Mouse (Mus musculus) T-helper 1 cell (primary cell): ENCODE results near the gene Terb1.

Source experiments
- in situ Hi-C: fragments of 300-600 bp; cut with MboI, MseI; formaldehyde crosslinking; loops from one replicate; pipeline ENCODE4 v1.15.1; 2025; ENCODE audit warnings: high pct_unique_total_duplicates

The Terb1 gene

GRCm38 (mm10) chr8:104452177-104452576, 57.5 kb downstream of the Terb1 start:
- in situ Hi-C loops = no loop called here

GRCm38 (mm10) chr8:104448796-104449195, 60.9 kb downstream of the Terb1 start:
- in situ Hi-C loops = no loop called here

- in situ Hi-C loops = no loop called here
These were observed 63.7 kb downstream of the Terb1 start for GRCm38 (mm10) chr8:104446016-104446415.

- in situ Hi-C loops = no loop called here
These were observed 64.5 kb downstream of the Terb1 start for GRCm38 (mm10) chr8:104445248-104445647.

GRCm38 (mm10) chr8:104443125-104443679, 66.5 kb downstream of the Terb1 start:
- in situ Hi-C loops = loop anchor here (5.0 kb wide), 1 partner anchor 101 kb away; no protein-coding TSS in a partner anchor

GRCm38 (mm10) chr8:104442299-104443124, 67.2 kb downstream of the Terb1 start, which contains the start of gene Dync1li2:
TSS of gene Dync1li2 (minus strand) at chr8:104443047.
- in situ Hi-C loops = loop anchor here (5.0 kb wide), 1 partner anchor 100 kb away; no protein-coding TSS in a partner anchor

- in situ Hi-C loops = loop anchor here (5.0 kb wide), 1 partner anchor 99 kb away; no protein-coding TSS in a partner anchor
These were observed 68.1 kb downstream of the Terb1 start for GRCm38 (mm10) chr8:104441613-104442012.

- in situ Hi-C loops = no loop called here
These were observed 70.2 kb downstream of the Terb1 start for GRCm38 (mm10) chr8:104439461-104439860.

- in situ Hi-C loops = no loop called here
These were observed 72.1 kb downstream of the Terb1 start for GRCm38 (mm10) chr8:104437494-104438135.

- in situ Hi-C loops = no loop called here
These were observed 73.1 kb downstream of the Terb1 start for GRCm38 (mm10) chr8:104436591-104436990.

GRCm38 (mm10) chr8:104436038-104436437, 73.7 kb downstream of the Terb1 start:
- in situ Hi-C loops = no loop called here

- in situ Hi-C loops = no loop called here
These were observed 74.8 kb downstream of the Terb1 start for GRCm38 (mm10) chr8:104434826-104435354.

- in situ Hi-C loops = no loop called here
These were observed 75.4 kb downstream of the Terb1 start for GRCm38 (mm10) chr8:104434275-104434674.

- in situ Hi-C loops = no loop called here
These were observed 76.4 kb downstream of the Terb1 start for GRCm38 (mm10) chr8:104433191-104433842.

GRCm38 (mm10) chr8:104432656-104433055, 77.1 kb downstream of the Terb1 start:
- in situ Hi-C loops = no loop called here

GRCm38 (mm10) chr8:104430230-104430629, 79.5 kb downstream of the Terb1 start:
- in situ Hi-C loops = no loop called here

- in situ Hi-C loops = no loop called here
These were observed 82.0 kb downstream of the Terb1 start for GRCm38 (mm10) chr8:104427703-104428102.

- in situ Hi-C loops = no loop called here
These were observed 87.4 kb downstream of the Terb1 start for GRCm38 (mm10) chr8:104422313-104422712.

- in situ Hi-C loops = no loop called here
These were observed 93.7 kb downstream of the Terb1 start for GRCm38 (mm10) chr8:104416022-104416421.

- in situ Hi-C loops = no loop called here
These were observed 95.5 kb downstream of the Terb1 start for GRCm38 (mm10) chr8:104414204-104414603.

GRCm38 (mm10) chr8:104413770-104414169, 95.9 kb downstream of the Terb1 start:
- in situ Hi-C loops = no loop called here
